Mouse (Mus musculus) forebrain, embryonic 14.5 days (tissue): ENCODE data around the gene Ltc4s. TPM values are rescaled to one million over a fixed set of nuclear protein-coding genes. Genes with fewer than 3 reads are reported as not detected.

Experiments
- ATAC-seq: fragments of 200-750 bp; cut with Nextera tagmentation; 2 replicates; pipeline ENCODE4 v1.8.0; 2017; ENCODE audit warnings: mild to moderate bottlenecking, moderate library complexity
- DNase-seq: peaks from one replicate; pipeline ENCODE4 v3.0.0-alpha.2; 2015; ENCODE audit warnings: low spot score
- H3K27ac ChIP-seq: fragments of 300-500 bp; sonication (generic); 2 replicates; pipeline ENCODE4 v1.5.1; 2014; ENCODE audit warnings: low read depth, mild to moderate bottlenecking, control low read depth, low read length, moderate library complexity
- H3K27me3 ChIP-seq: fragments of 300-500 bp; sonication (generic); replicated peaks from 2 replicates; pipeline ENCODE4 v1.6.1; 2014; ENCODE audit warnings: low read length, control low read depth, mixed read lengths; ENCODE audit not compliant: control insufficient read depth, insufficient read depth
- H3K36me3 ChIP-seq: fragments of 300-500 bp; sonication (generic); 2 replicates; pipeline ENCODE4 v1.6.1; 2014; ENCODE audit warnings: low read length, control low read depth; ENCODE audit not compliant: control insufficient read depth, insufficient read depth
- H3K4me1 ChIP-seq: fragments of 300-500 bp; sonication (generic); 2 replicates; pipeline ENCODE4 v1.6.1; 2014; ENCODE audit warnings: antibody characterized with exemption, low read length, control low read depth; ENCODE audit not compliant: control insufficient read depth, insufficient read depth
- H3K4me2 ChIP-seq: fragments of 300-500 bp; sonication (generic); 2 replicates; pipeline ENCODE4 v1.6.1; 2014; ENCODE audit warnings: mild to moderate bottlenecking, control low read depth, low read length
- H3K4me3 ChIP-seq: fragments of 300-500 bp; sonication (generic); 2 replicates; pipeline ENCODE4 v1.5.1; 2014; ENCODE audit warnings: low read depth, low read length, control low read depth
- H3K9ac ChIP-seq: fragments of 300-500 bp; sonication (generic); 2 replicates; pipeline ENCODE4 v1.6.1; 2014; ENCODE audit warnings: mild to moderate bottlenecking, low read length, control low read depth, moderate library complexity
- H3K9me3 ChIP-seq: fragments of 300-500 bp; sonication (generic); replicated peaks from 2 replicates; pipeline ENCODE4 v1.6.1; 2016; ENCODE audit warnings: low read length, control low read depth, mixed read lengths; ENCODE audit not compliant: control insufficient read depth
- WGBS: fragments of 180-500 bp; shearing (Covaris S2); extraction: QIAGEN DNeasy Blood & Tissue Kit; methylation state at CpG from one replicate; pipeline ENCODE4 v1.1.7; 2014; 5-methylcytosine and 5-hydroxymethylcytosine counted together
- polyA plus RNA-seq: library from polyadenylated mRNA; unstranded; fragments of >200 nt; fragmentation: Nextera tagmentation; extraction: Ambion mirVana; gene quantifications from 2 replicates; pipeline ENCODE4 v1.2.1, GENCODE M21; 2014

Ltc4s gene
- polyA plus RNA-seq, 1 experiment from 2014 or later = 3.4 TPM

- 7% methylated on average over 17 of the region's 17 CpGs for WGBS
- Histone ChIP-seq H3K36me3 (0 out of 2 replicates have a peak, but pooled peaks cover 2% of the 10 kb centered on the region), H3K4me2 (peak overlapping the region; percentile 89), H3K27ac (peak overlapping the region; percentile 93), H3K4me1 (peaks cover 30% of the 10 kb centered on the region), H3K27me3 (no peaks in the 10 kb centered on the region), H3K9ac (peak overlapping the region; percentile 98), H3K4me3 (peak overlapping the region; percentile 88), H3K9me3 (no peaks in the 10 kb centered on the region)
- ATAC-seq (peak; percentile 11; the same call in 1 of the 2 replicates), DNase-seq (peak; percentile 63)
Observed at GRCm38 (mm10) chr11:50223783-50224662, 14.4 kb downstream of the Ltc4s start.

DNA sequence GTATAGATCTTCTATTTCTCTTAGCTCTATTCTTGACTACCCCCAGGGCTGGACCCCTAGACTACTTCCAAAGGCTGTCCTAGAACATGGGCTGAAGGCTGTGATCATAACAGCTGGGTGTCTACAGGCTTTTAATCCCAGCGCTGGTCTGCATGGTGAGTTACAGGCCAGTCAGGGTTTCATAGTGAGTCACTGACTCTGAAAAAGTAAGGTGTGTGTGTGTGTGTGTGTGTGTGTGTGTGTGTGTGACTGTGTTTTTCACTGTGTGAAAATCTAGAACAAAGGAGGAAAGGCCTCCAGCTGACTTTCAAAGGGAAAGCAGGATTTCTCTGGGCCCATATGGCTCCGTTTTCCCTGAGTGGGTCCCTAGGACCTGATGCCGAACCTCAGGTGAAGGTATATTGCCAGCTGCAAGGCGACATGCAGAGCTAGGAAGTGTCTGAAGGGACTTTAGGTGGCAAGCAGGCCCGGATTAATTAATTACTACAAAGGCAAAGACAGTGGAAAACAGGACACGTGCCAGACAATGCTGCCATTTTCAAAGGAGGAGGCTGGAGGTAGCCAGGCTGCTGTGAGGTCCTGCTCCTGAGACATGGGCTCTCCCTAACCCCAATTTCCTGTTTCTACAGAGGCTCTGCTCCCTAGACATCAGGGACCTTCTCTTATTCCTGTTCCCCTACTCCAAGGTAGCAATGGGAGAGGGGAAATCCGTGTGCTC, 15.7 kb downstream of the Ltc4s start:
- H3K27ac ChIP-seq = no peak overlapping the region

GRCm38 (mm10) chr11:50219833-50220232, 18.6 kb downstream of the Ltc4s start:
- Histone ChIP-seq H3K27me3 (no peaks in the 10 kb centered on the region), H3K9me3 (no peaks in the 10 kb centered on the region), H3K4me1 (peaks cover 13% of the 10 kb centered on the region), H3K27ac (no peak overlapping the region), H3K4me2 (no peak overlapping the region), H3K9ac (no peak overlapping the region), H3K4me3 (no peak overlapping the region), H3K36me3 (no peaks in the 10 kb centered on the region)
- no peak for ATAC-seq
- no peak for DNase-seq
- WGBS = 27% methylated on average over 2 of the region's 2 CpGs

More for the DNA sequence above, 15.7 kb downstream of the Ltc4s start:
- no peaks in the 10 kb centered on the region for H3K27me3 ChIP-seq
- peak overlapping the region; percentile 89 for H3K4me2 ChIP-seq
- no peaks in the 10 kb centered on the region for H3K36me3 ChIP-seq
- WGBS = 40% methylated on average over 7 of the region's 7 CpGs
- DNase-seq (no peak), ATAC-seq (no peak)
- peaks cover 26% of the 10 kb centered on the region for H3K4me1 ChIP-seq
- peak overlapping the region; percentile 29; the same call in 1 of the 2 replicates for H3K9ac ChIP-seq
- no peak overlapping the region for H3K4me3 ChIP-seq
- H3K9me3 ChIP-seq = no peaks in the 10 kb centered on the region

DNA sequence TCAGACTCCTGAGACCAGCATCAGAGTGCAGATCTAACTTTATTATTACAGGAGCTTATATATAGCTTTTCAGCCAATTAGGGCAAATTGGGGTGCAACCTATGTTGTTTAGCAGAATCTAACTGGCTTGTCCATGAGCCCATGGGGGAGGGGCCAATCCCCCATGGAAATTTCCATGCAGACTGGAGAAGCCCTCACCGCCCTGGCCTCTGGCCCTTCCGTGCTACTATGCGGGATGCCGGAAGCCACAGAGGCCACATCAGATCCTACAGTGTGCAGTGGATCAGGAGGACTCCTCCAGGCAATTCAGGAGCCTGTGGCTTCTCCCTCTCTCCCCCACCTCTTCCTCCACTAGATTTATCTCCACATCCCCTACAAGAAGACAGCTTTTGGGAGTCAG, 20.6 kb downstream of the Ltc4s start:
- DNase-seq (no peak), ATAC-seq (no peak)
- Histone ChIP-seq H3K9me3 (no peaks in the 10 kb centered on the region), H3K4me1 (peaks cover under 1% of the 10 kb centered on the region), H3K4me3 (no peak overlapping the region), H3K9ac (no peak overlapping the region), H3K27ac (no peak overlapping the region), H3K4me2 (no peak overlapping the region), H3K27me3 (no peaks in the 10 kb centered on the region), H3K36me3 (no peaks in the 10 kb centered on the region)
- WGBS = 64% methylated on average over 4 of the region's 4 CpGs

- no peaks in the 10 kb centered on the region for H3K36me3 ChIP-seq
- DNase-seq (no peak), ATAC-seq (no peak)
- no peak overlapping the region for H3K9ac ChIP-seq
- H3K27ac ChIP-seq = no peak overlapping the region
- no peak overlapping the region for H3K4me3 ChIP-seq
- no peaks in the 10 kb centered on the region for H3K27me3 ChIP-seq
- H3K9me3 ChIP-seq = no peaks in the 10 kb centered on the region
- WGBS = 71% methylated on average over 4 of the region's 4 CpGs
- H3K4me1 ChIP-seq = no peaks in the 10 kb centered on the region
- no peak overlapping the region for H3K4me2 ChIP-seq
Observed at GRCm38 (mm10) chr11:50216724-50217366, 21.6 kb downstream of the Ltc4s start.

- H3K4me2 ChIP-seq = no peak overlapping the region
- no peak overlapping the region for H3K4me3 ChIP-seq
- no peak for DNase-seq
- no peaks in the 10 kb centered on the region for H3K9me3 ChIP-seq
- no peaks in the 10 kb centered on the region for H3K27me3 ChIP-seq
- no peaks in the 10 kb centered on the region for H3K4me1 ChIP-seq
- no peak overlapping the region for H3K27ac ChIP-seq
- ATAC-seq = no peak
- no peak overlapping the region for H3K9ac ChIP-seq
- WGBS = 27% methylated on average over 9 of the region's 9 CpGs
- no peaks in the 10 kb centered on the region for H3K36me3 ChIP-seq
Observed at GRCm38 (mm10) chr11:50215633-50216032, 22.8 kb downstream of the Ltc4s start.

- no peaks in the 10 kb centered on the region for H3K27me3 ChIP-seq
- no peak overlapping the region for H3K4me2 ChIP-seq
- no peak for DNase-seq
- H3K4me3 ChIP-seq = no peak overlapping the region
- ATAC-seq = no peak
- no peaks in the 10 kb centered on the region for H3K9me3 ChIP-seq
- WGBS = 94% methylated on average over 6 of the region's 6 CpGs
- no peak overlapping the region for H3K27ac ChIP-seq
- H3K4me1 ChIP-seq = no peaks in the 10 kb centered on the region
- no peak overlapping the region for H3K9ac ChIP-seq
- H3K36me3 ChIP-seq = no peaks in the 10 kb centered on the region
Observed at GRCm38 (mm10) chr11:50214631-50215030, 23.8 kb downstream of the Ltc4s start.

DNA sequence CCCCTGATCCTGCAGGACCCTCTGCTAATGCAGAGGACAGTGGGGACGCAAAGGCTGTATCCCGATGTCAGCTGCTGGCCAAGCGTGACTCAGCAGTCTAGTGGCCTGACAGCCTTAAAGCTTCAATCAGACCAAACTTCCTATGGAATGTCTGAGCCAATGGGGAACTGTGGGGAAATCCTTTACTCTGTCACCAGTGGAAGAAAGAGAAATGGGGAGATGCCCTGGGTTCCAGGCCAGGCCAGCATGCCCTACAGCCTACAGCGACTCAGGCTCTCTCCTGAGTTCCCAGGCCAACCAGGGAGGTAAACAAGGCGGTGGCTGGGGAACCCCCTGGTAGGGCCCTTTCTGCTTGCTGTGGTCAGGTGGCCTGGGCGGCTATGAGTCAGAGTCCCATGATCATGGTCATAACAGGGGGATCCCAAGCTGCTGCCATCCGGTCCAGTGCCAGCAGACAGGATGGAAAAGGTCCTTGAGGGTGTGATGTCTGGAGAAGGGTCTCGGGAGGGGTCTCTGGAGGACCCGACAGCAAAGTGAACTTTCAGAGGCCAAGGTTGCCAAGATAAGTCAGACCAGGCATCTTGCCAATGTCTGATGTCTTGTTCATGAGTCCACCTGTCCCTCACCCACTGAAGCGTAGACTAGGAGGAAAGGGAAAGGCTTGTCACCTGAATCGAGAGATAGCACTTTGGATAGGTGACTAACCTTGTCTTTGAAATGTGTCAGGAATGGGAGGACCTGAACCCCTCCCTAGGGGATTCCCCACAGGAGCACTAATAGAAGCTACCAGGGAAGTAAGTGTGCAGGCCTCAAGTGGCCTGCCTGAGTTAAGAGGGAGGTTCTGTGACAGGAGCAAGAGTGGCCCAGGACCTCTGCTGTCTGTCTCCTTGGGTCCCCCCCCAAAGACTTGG, 25.3 kb downstream of the Ltc4s start:
- ATAC-seq = no peak

More for the DNA sequence above, 25.3 kb downstream of the Ltc4s start:
- no peak overlapping the region for H3K4me3 ChIP-seq
- no peak overlapping the region for H3K4me2 ChIP-seq
- 71% methylated on average over 11 of the region's 11 CpGs for WGBS
- H3K4me1 ChIP-seq = peaks cover 8% of the 10 kb centered on the region
- H3K9me3 ChIP-seq = no peaks in the 10 kb centered on the region
- H3K36me3 ChIP-seq = no peaks in the 10 kb centered on the region
- no peak for DNase-seq
- H3K9ac ChIP-seq = peak overlapping the region; percentile 21; the same call in 1 of the 2 replicates
- H3K27me3 ChIP-seq = no peaks in the 10 kb centered on the region
- H3K27ac ChIP-seq = 0 out of 2 replicates have a peak overlapping the region, but pooled peaks have one; percentile 14
